Mouse (Mus musculus): ENCODE results near the gene Lingo3. TPM values are rescaled to one million over a fixed set of nuclear protein-coding genes. Genes with fewer than 3 reads are reported as not detected.

The Lingo3 gene
- 0.74 and 0.94 TPM in 2 replicates for polyA plus RNA-seq (2016; fragmentation: Nextera tagmentation; extraction: Ambion mirVana)

- no peak for ATAC-seq (ENCODE audit: low FRiP score)
- H3K9ac ChIP-seq, result peak within 1 kb of the TSS; percentile 66
- no peaks in the 10 kb centered on the region for H3K36me3 ChIP-seq
- 4% methylated on average over 51 of the region's 51 CpGs for WGBS
- H3K27me3 ChIP-seq, result peaks cover 54% of the 10 kb centered on the region
- peak within 1 kb of the TSS; percentile 79 for H3K4me2 ChIP-seq (replicated peaks)
- H3K4me1 ChIP-seq, result peaks cover 13% of the 10 kb centered on the region
- H3K9me3 ChIP-seq (replicated peaks), result no peaks in the 10 kb centered on the region
- H3K4me3 ChIP-seq, result peak within 1 kb of the TSS; percentile 44
- H3K27ac ChIP-seq, result no peak within 1 kb of the TSS
Observed at GRCm38 (mm10) chr10:80843931-80844547, at the start of gene Lingo3. TSS of gene Lingo3 (minus strand) at chr10:80844039.

- no peak overlapping the region for H3K4me2 ChIP-seq (replicated peaks)
- H3K9me3 ChIP-seq (replicated peaks), result no peaks in the 10 kb centered on the region
- no peak overlapping the region for H3K9ac ChIP-seq
- H3K4me3 ChIP-seq, result no peak overlapping the region
- H3K27me3 ChIP-seq, result peaks cover 26% of the 10 kb centered on the region
- no peak for ATAC-seq (ENCODE audit: low FRiP score)
- H3K4me1 ChIP-seq, result no peaks in the 10 kb centered on the region
- WGBS, result 80% methylated on average over 11 of the region's 11 CpGs
- no peaks in the 10 kb centered on the region for H3K36me3 ChIP-seq
- no peak overlapping the region for H3K27ac ChIP-seq
Observed at GRCm38 (mm10) chr10:80887181-80887580, 43.3 kb upstream of the Lingo3 start.

GRCm38 (mm10) chr10:80881301-80881700 is 37.5 kb upstream of the Lingo3 start:
- 28% methylated on average over 10 of the region's 10 CpGs for WGBS
- ATAC-seq (ENCODE audit: low FRiP score), result no peak

GRCm38 (mm10) chr10:80880901-80881300 is 37.1 kb upstream of the Lingo3 start:
- WGBS, result 80% methylated on average over 2 of the region's 2 CpGs
- no peak for ATAC-seq (ENCODE audit: low FRiP score)
- Histone ChIP-seq H3K27ac (no peak overlapping the region), H3K9me3 (replicated peaks) (no peaks in the 10 kb centered on the region), H3K27me3 (no peaks in the 10 kb centered on the region), H3K36me3 (no peaks in the 10 kb centered on the region), H3K4me3 (no peak overlapping the region), H3K4me1 (no peaks in the 10 kb centered on the region), H3K4me2 (replicated peaks) (no peak overlapping the region), H3K9ac (no peak overlapping the region)

More at GRCm38 (mm10) chr10:80881301-80881700, 37.5 kb upstream of the Lingo3 start:
- Histone ChIP-seq H3K4me2 (replicated peaks) (no peak overlapping the region), H3K27ac (no peak overlapping the region), H3K9me3 (replicated peaks) (no peaks in the 10 kb centered on the region), H3K9ac (no peak overlapping the region), H3K4me1 (no peaks in the 10 kb centered on the region), H3K4me3 (no peak overlapping the region), H3K36me3 (no peaks in the 10 kb centered on the region), H3K27me3 (no peaks in the 10 kb centered on the region)

GRCm38 (mm10) chr10:80880131-80880641 is 36.3 kb upstream of the Lingo3 start:
- no peak overlapping the region for H3K4me2 ChIP-seq (replicated peaks)
- no peak overlapping the region for H3K4me3 ChIP-seq
- no peak overlapping the region for H3K9ac ChIP-seq
- no peaks in the 10 kb centered on the region for H3K9me3 ChIP-seq (replicated peaks)
- no peaks in the 10 kb centered on the region for H3K4me1 ChIP-seq
- 18% methylated on average over 5 of the region's 5 CpGs for WGBS
- peak; percentile 51; the same call in 1 of the 2 replicates for ATAC-seq (ENCODE audit: low FRiP score)
- H3K27me3 ChIP-seq, result no peaks in the 10 kb centered on the region
- H3K27ac ChIP-seq, result no peak overlapping the region
- H3K36me3 ChIP-seq, result no peaks in the 10 kb centered on the region

- WGBS, result 21% methylated on average over 3 of the region's 3 CpGs
- 0 out of 2 replicates have a peak, but pooled peaks have one; percentile 26 for ATAC-seq (ENCODE audit: low FRiP score)
Observed at GRCm38 (mm10) chr10:80876594-80876993, 32.8 kb upstream of the Lingo3 start.

GRCm38 (mm10) chr10:80876028-80876427 is 32.2 kb upstream of the Lingo3 start:
- ATAC-seq (ENCODE audit: low FRiP score), result no peak

More at GRCm38 (mm10) chr10:80876594-80876993, 32.8 kb upstream of the Lingo3 start:
- Histone ChIP-seq H3K9ac (0 out of 2 replicates have a peak overlapping the region, but pooled peaks have one; percentile 43), H3K9me3 (replicated peaks) (no peaks in the 10 kb centered on the region), H3K4me1 (no peaks in the 10 kb centered on the region), H3K27ac (no peak overlapping the region), H3K4me2 (replicated peaks) (no peak overlapping the region), H3K4me3 (no peak overlapping the region), H3K27me3 (no peaks in the 10 kb centered on the region), H3K36me3 (no peaks in the 10 kb centered on the region)

GRCm38 (mm10) chr10:80874035-80874434 is 30.2 kb upstream of the Lingo3 start:
- no peak for ATAC-seq (ENCODE audit: low FRiP score)
- Histone ChIP-seq H3K4me1 (no peaks in the 10 kb centered on the region), H3K4me3 (no peak overlapping the region), H3K9me3 (replicated peaks) (no peaks in the 10 kb centered on the region), H3K27ac (no peak overlapping the region), H3K4me2 (replicated peaks) (no peak overlapping the region), H3K36me3 (no peaks in the 10 kb centered on the region), H3K27me3 (no peaks in the 10 kb centered on the region), H3K9ac (no peak overlapping the region)
- 74% methylated on average over 9 of the region's 9 CpGs for WGBS

More at GRCm38 (mm10) chr10:80876028-80876427, 32.2 kb upstream of the Lingo3 start:
- Histone ChIP-seq H3K4me2 (replicated peaks) (no peak overlapping the region), H3K9ac (no peak overlapping the region), H3K27me3 (no peaks in the 10 kb centered on the region), H3K4me3 (no peak overlapping the region), H3K27ac (no peak overlapping the region), H3K4me1 (no peaks in the 10 kb centered on the region), H3K9me3 (replicated peaks) (no peaks in the 10 kb centered on the region), H3K36me3 (no peaks in the 10 kb centered on the region)
- WGBS, result 28% methylated on average over 5 of the region's 5 CpGs

GRCm38 (mm10) chr10:80871581-80871980 is 27.7 kb upstream of the Lingo3 start, which contains the start of gene Tmprss9:
TSS of gene Tmprss9 (plus strand) at chr10:80871848.
- WGBS, result 30% methylated on average over 9 of the region's 9 CpGs

GRCm38 (mm10) chr10:80870993-80871392 is 27.2 kb upstream of the Lingo3 start:
- no peak overlapping the region for H3K4me2 ChIP-seq (replicated peaks)
- H3K9me3 ChIP-seq (replicated peaks), result no peaks in the 10 kb centered on the region
- ATAC-seq (ENCODE audit: low FRiP score), result no peak
- H3K4me1 ChIP-seq, result no peaks in the 10 kb centered on the region
- 95% methylated on average over 3 of the region's 6 CpGs for WGBS
- no peaks in the 10 kb centered on the region for H3K27me3 ChIP-seq
- peaks cover 24% of the 10 kb centered on the region for H3K36me3 ChIP-seq
- H3K27ac ChIP-seq, result no peak overlapping the region
- no peak overlapping the region for H3K4me3 ChIP-seq
- no peak overlapping the region for H3K9ac ChIP-seq

More at GRCm38 (mm10) chr10:80871581-80871980, 27.7 kb upstream of the Lingo3 start, which contains the start of gene Tmprss9:
- no peak within 1 kb of the TSS for H3K4me2 ChIP-seq (replicated peaks)
- no peaks in the 10 kb centered on the region for H3K4me1 ChIP-seq
- H3K9ac ChIP-seq, result no peak within 1 kb of the TSS
- no peaks in the 10 kb centered on the region for H3K9me3 ChIP-seq (replicated peaks)
- H3K27ac ChIP-seq, result no peak within 1 kb of the TSS
- H3K36me3 ChIP-seq, result peaks cover 18% of the 10 kb centered on the region
- ATAC-seq (ENCODE audit: low FRiP score), result no peak
- no peak within 1 kb of the TSS for H3K4me3 ChIP-seq
- H3K27me3 ChIP-seq, result no peaks in the 10 kb centered on the region

GRCm38 (mm10) chr10:80864446-80864845 is 20.6 kb upstream of the Lingo3 start:
- no peaks in the 10 kb centered on the region; the same call in 1 of the 2 replicates for H3K4me1 ChIP-seq
- H3K9ac ChIP-seq, result no peak overlapping the region
- no peaks in the 10 kb centered on the region for H3K9me3 ChIP-seq (replicated peaks)
- WGBS, result 91% methylated on average over 16 of the region's 16 CpGs
- ATAC-seq (ENCODE audit: low FRiP score), result no peak
- H3K27ac ChIP-seq, result no peak overlapping the region
- no peaks in the 10 kb centered on the region for H3K27me3 ChIP-seq
- no peak overlapping the region for H3K4me2 ChIP-seq (replicated peaks)
- peaks cover 71% of the 10 kb centered on the region for H3K36me3 ChIP-seq
- no peak overlapping the region for H3K4me3 ChIP-seq

- no peak for ATAC-seq (ENCODE audit: low FRiP score)
- peaks cover 56% of the 10 kb centered on the region for H3K36me3 ChIP-seq
- WGBS, result 90% methylated on average over 5 of the region's 5 CpGs
Observed at GRCm38 (mm10) chr10:80862305-80862704, 18.5 kb upstream of the Lingo3 start.

More at GRCm38 (mm10) chr10:80862305-80862704, 18.5 kb upstream of the Lingo3 start:
- H3K27ac ChIP-seq, result no peak overlapping the region
- H3K9ac ChIP-seq, result no peak overlapping the region
- H3K4me3 ChIP-seq, result no peak overlapping the region
- H3K27me3 ChIP-seq, result no peaks in the 10 kb centered on the region
- peaks cover 13% of the 10 kb centered on the region for H3K4me1 ChIP-seq
- no peak overlapping the region for H3K4me2 ChIP-seq (replicated peaks)
- H3K9me3 ChIP-seq (replicated peaks), result no peaks in the 10 kb centered on the region

All from hindbrain, embryonic 12.5 days (tissue).